Mouse (Mus musculus) neural tube, embryonic 15.5 days (tissue): ENCODE data around the gene Golt1a. TPM values are rescaled to one million over a fixed set of nuclear protein-coding genes. Genes with fewer than 3 reads are reported as not detected.
A peak's percentile ranks its signal among the peaks of the same experiment; 100 is the strongest.
"Not testable (repeated sequence)": the region's sequence is repeated elsewhere in the genome, so short reads cannot be mapped to it uniquely, and the experiment has no call there.

Source experiments
- ATAC-seq: fragments of 200-750 bp; cut with Nextera tagmentation; 2 replicates; pipeline ENCODE4 v1.8.0; 2017; ENCODE audit warnings: mild to moderate bottlenecking, moderate TSS enrichment, moderate library complexity; ENCODE audit not compliant: low FRiP score
- H3K27ac ChIP-seq: fragments of 300-500 bp; sonication (generic); replicated peaks from 2 replicates; pipeline ENCODE4 v1.5.1; 2015; ENCODE audit warnings: mild to moderate bottlenecking, inconsistent platforms
- H3K27me3 ChIP-seq: fragments of 300-500 bp; sonication (generic); replicated peaks from 2 replicates; pipeline ENCODE4 v1.6.1; 2015; ENCODE audit warnings: inconsistent platforms
- H3K36me3 ChIP-seq: fragments of 300-500 bp; sonication (generic); 2 replicates; pipeline ENCODE4 v1.6.1; 2015; ENCODE audit warnings: inconsistent platforms
- H3K4me1 ChIP-seq: fragments of 300-500 bp; sonication (generic); 2 replicates; pipeline ENCODE4 v1.6.1; 2015; ENCODE audit warnings: inconsistent platforms
- H3K4me2 ChIP-seq: fragments of 300-500 bp; sonication (generic); 2 replicates; pipeline ENCODE4 v1.6.1; 2015; ENCODE audit warnings: inconsistent platforms, mild to moderate bottlenecking, moderate library complexity
- H3K4me3 ChIP-seq: fragments of 300-500 bp; sonication (generic); replicated peaks from 2 replicates; pipeline ENCODE4 v1.5.1; 2015; ENCODE audit warnings: mild to moderate bottlenecking, inconsistent platforms
- H3K9ac ChIP-seq: fragments of 300-500 bp; sonication (generic); replicated peaks from 2 replicates; pipeline ENCODE4 v1.6.1; 2015; ENCODE audit warnings: mild to moderate bottlenecking, inconsistent platforms
- H3K9me3 ChIP-seq: fragments of 300-500 bp; sonication (generic); replicated peaks from 2 replicates; pipeline ENCODE4 v1.6.1; 2016; ENCODE audit warnings: inconsistent platforms
- WGBS: fragments of 180-500 bp; shearing (Covaris S2); methylation state at CpG from one replicate; pipeline ENCODE4 v1.1.7; 2015; ENCODE audit warnings: mixed read lengths; 5-methylcytosine and 5-hydroxymethylcytosine counted together
- polyA plus RNA-seq: library from polyadenylated mRNA; unstranded; fragments of >200 nt; fragmentation: Nextera tagmentation; extraction: Ambion mirVana; gene quantifications from 2 replicates; pipeline ENCODE4 v1.2.1, GENCODE M21; 2015

Gene Golt1a
- polyA plus RNA-seq, 1 experiment from 2014 or later, result not detected

DNA sequence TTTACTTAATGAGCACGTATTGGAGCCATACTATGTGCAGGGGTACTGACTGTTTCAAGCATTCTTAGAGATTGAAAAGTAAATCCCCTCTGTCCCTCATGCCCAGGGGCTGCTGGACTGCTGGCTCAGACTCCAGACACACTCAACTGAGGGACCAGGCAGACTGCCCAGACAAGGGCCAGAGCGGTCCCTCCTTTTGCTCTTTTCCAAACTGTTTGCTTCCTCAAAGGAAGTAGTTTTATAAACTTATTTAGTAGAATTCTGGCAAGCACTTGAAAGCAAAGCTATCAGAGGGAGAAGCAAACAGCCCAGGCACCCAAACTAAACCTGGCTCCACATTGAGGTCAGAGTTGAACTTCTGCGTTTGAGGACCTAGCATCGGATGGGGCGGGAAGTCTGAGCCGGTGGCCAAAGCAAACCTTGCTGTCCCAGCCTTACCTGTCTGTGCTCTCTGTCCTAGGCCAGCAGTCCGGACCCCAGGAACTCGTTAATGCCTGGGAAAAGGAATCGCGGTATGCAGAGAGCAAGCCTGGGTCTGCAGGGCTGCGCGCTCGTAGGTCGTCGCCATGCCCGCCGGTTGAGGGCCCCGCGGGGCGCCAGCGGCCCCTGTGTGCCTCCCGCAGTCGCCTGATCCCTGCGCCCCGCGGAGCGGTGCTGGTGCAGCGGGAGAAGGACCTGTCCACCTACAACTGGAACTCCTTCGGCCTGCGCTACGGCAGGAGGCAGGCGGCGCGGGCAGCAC, 19.5 kb downstream of the Golt1a start:
- Histone ChIP-seq H3K9ac (0 out of 2 replicates have a peak overlapping the region, but pooled peaks have one; percentile 15), H3K4me2 (peak overlapping the region; percentile 60), H3K4me1 (peaks cover 22% of the 10 kb centered on the region), H3K9me3 (no peaks in the 10 kb centered on the region), H3K27me3 (peaks cover 13% of the 10 kb centered on the region), H3K4me3 (peak overlapping the region; percentile 29), H3K27ac (no peak overlapping the region), H3K36me3 (no peaks in the 10 kb centered on the region)
- no peak for ATAC-seq
- WGBS, result 8% methylated on average over 34 of the region's 34 CpGs

DNA sequence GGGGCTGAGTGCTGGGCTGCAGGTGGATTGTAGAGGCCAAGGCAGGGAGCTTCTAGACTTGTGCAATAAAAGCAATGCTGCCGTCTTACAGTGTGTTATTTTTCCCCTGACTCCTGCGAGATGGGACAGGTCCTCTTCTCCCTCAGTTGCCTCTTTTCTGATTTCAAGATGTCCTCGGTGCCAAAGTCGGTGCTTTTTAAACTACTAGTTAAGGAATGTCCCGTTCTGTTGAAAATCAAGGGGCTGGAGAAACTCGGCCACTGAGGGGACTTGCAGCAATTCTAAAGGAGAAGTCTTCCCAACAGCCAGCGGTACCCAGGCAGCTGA, 20.0 kb downstream of the Golt1a start:
- H3K9me3 ChIP-seq, result no peaks in the 10 kb centered on the region
- H3K4me3 ChIP-seq, result peak overlapping the region; percentile 29
- peaks cover 13% of the 10 kb centered on the region for H3K27me3 ChIP-seq
- 24% methylated on average over 7 of the region's 7 CpGs for WGBS
- H3K4me1 ChIP-seq, result peaks cover 22% of the 10 kb centered on the region
- H3K9ac ChIP-seq, result 0 out of 2 replicates have a peak overlapping the region, but pooled peaks have one; percentile 15
- H3K27ac ChIP-seq, result no peak overlapping the region
- no peak for ATAC-seq
- H3K36me3 ChIP-seq, result no peaks in the 10 kb centered on the region
- peak overlapping the region; percentile 60 for H3K4me2 ChIP-seq

DNA sequence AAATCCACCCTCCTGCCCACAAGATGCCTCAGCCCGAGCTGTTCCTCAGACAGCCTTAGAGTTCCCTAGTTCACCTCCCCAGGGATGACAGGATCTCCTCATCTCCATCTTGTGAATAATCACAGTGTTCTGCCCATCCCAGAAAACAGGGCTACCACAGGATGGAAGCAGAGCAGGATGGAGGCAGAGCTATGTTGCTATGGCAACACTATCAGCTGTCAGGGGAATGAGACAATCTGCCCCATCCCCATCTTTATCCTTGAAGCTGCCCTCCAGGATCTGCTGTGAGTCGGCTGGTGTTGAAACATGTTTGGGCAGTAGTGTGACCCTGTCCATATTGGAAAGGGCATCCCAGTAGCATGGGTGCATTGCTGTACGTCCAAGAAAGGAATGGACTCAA, 21.5 kb downstream of the Golt1a start:
- Histone ChIP-seq H3K9ac (no peak overlapping the region), H3K4me3 (no peak overlapping the region), H3K27ac (no peak overlapping the region), H3K4me2 (no peak overlapping the region), H3K9me3 (no peaks in the 10 kb centered on the region), H3K36me3 (no peaks in the 10 kb centered on the region), H3K4me1 (peaks cover 22% of the 10 kb centered on the region), H3K27me3 (peaks cover 13% of the 10 kb centered on the region)
- peak; percentile 82 for ATAC-seq
- WGBS, result 39% methylated on average over 3 of the region's 3 CpGs

DNA sequence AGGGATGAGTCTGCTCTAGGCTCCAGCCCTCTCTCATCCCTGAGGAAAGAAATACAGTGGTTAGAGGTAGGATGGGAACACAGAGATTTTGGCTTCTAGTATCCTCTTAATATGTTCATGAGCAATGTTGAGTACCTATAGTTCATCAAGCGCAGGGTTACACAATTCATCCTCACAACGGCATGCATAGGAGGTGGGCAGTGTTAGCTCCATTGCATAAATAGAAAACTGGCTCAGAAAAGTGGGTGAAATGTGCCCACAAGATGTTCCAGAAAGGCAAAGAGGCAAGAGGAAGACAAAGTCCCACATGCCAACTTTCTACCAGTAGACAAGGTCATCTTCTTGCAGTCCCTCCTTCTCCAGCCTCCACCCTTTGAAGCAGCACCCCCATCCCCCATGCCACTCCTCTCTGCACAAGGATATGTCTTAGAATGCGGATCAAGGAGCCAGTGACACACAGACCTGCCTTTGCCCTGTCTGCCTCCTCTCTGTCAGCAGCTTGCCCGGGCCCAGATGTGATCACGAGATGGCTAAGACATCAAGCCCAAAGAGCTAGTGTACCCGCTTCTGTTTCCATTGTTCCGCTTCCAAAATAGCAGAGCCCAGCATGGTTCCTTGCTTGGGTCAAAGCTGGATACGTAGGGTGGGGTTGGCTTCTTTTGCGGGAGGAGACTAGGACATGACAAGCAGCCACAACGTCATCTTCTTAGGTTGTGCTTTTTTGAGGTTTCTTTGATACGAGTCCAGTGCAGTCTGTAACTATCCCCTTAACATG, 23.2 kb downstream of the Golt1a start:
- Histone ChIP-seq H3K4me2 (no peak overlapping the region), H3K27ac (no peak overlapping the region), H3K9ac (no peak overlapping the region), H3K9me3 (no peaks in the 10 kb centered on the region), H3K27me3 (peaks cover 13% of the 10 kb centered on the region), H3K36me3 (no peaks in the 10 kb centered on the region), H3K4me1 (peaks cover 22% of the 10 kb centered on the region), H3K4me3 (no peak overlapping the region)
- 90% methylated on average over 11 of the region's 11 CpGs for WGBS
- no peak for ATAC-seq

DNA sequence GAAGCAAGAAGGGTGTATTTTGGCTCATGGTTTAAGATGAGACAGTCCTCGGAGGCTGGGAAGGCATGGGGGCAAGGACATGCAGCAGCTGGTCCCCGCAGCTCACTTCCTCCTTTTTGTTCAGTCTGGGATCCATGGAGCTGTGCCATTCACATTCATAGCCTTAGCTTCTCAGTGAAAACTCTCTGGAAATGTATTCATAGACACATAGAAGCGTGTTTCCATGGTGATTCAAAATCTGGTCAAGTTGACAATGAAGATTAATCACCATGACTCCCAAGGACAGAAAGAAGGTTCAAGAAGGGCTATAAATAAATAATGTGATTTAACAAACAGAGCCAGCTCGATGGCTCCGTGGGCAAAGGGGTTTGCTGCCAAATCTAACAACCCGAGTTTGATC, 24.3 kb downstream of the Golt1a start:
- no peak for ATAC-seq
- WGBS, result 61% methylated on average over 6 of the region's 6 CpGs
- no peaks in the 10 kb centered on the region for H3K36me3 ChIP-seq
- peaks cover 22% of the 10 kb centered on the region for H3K4me1 ChIP-seq
- no peak overlapping the region for H3K4me2 ChIP-seq
- no peak overlapping the region for H3K4me3 ChIP-seq
- no peak overlapping the region for H3K27ac ChIP-seq
- no peaks in the 10 kb centered on the region for H3K9me3 ChIP-seq
- H3K27me3 ChIP-seq, result peaks cover 10% of the 10 kb centered on the region
- no peak overlapping the region for H3K9ac ChIP-seq

DNA sequence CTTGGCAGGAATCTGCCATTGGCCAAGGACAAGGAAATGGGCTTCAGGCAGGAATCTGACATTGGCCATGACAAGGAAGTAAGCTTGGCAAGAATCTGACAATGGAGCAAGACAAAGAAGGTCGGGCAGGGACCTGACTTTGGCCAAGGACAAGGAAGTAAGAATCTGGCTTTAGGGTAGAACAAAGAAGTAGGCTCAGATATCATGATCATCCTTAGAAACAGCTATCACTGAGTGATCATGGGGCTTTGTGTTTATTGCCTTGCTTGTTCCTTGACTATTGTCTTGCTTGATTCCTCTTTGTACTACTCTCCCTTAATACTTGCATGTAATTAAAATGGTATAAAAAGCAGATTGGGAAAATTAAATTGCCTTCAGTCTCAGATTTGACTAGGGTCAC, 30.8 kb downstream of the Golt1a start:
- H3K27me3 ChIP-seq, H3K4me3 ChIP-seq, H3K36me3 ChIP-seq, H3K4me1 ChIP-seq, H3K4me2 ChIP-seq, H3K9me3 ChIP-seq, ATAC-seq, H3K27ac ChIP-seq, H3K9ac ChIP-seq: not testable (repeated sequence)
- WGBS, result 63% methylated on average over 1 of the region's 1 CpGs

DNA sequence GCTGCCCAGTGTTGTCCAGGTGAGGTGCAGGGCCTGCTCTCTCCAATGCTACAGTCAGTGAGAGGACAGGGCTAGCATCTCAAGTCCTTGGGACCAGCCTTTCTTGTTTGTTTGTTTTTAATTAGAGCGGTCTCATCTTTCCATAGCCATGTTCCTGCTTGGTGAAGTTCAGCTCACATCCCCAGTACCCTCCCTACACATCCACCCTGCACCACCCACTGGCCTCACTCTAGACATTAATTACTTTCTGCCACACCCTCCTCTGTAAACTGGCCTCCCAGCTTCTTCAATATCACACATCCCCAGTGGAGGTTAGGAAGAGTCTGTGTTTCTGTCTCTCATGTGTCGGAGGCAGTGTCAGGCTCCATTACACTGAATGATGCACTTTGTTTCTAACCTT, 34.8 kb downstream of the Golt1a start:
- no peak for ATAC-seq
- H3K9ac ChIP-seq, result no peak overlapping the region
- WGBS, result 95% methylated on average over 2 of the region's 2 CpGs
- no peaks in the 10 kb centered on the region for H3K36me3 ChIP-seq
- H3K27me3 ChIP-seq, result no peaks in the 10 kb centered on the region
- no peak overlapping the region for H3K4me3 ChIP-seq
- H3K4me2 ChIP-seq, result no peak overlapping the region
- H3K27ac ChIP-seq, result no peak overlapping the region
- no peaks in the 10 kb centered on the region for H3K9me3 ChIP-seq
- H3K4me1 ChIP-seq, result no peaks in the 10 kb centered on the region

DNA sequence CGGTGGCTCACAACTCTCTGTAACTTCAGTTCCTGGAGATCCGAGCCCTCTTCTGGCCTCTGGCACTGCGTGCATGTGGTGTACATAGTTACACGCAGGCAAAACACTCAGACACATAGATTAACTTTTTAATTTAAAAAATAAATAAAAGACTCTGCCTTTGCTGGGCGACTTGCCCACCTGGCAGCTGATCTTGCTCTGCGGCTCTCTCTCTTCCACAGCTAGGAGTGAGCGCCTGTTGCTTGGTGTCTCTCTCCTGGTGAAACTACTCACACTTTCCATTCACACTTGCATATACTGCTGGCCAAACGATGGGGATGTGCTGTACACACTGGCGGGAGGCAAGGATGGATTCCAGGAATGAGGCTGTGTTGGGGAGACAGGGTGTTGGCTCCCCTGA, 36.9 kb downstream of the Golt1a start:
- H3K36me3 ChIP-seq, result no peaks in the 10 kb centered on the region
- H3K4me3 ChIP-seq, result no peak overlapping the region
- ATAC-seq, result no peak
- H3K4me2 ChIP-seq, result no peak overlapping the region
- no peaks in the 10 kb centered on the region for H3K27me3 ChIP-seq
- no peak overlapping the region for H3K9ac ChIP-seq
- 0 out of 2 replicates have a peak, but pooled peaks cover 5% of the 10 kb centered on the region for H3K4me1 ChIP-seq
- no peaks in the 10 kb centered on the region for H3K9me3 ChIP-seq
- 81% methylated on average over 9 of the region's 9 CpGs for WGBS
- no peak overlapping the region for H3K27ac ChIP-seq

DNA sequence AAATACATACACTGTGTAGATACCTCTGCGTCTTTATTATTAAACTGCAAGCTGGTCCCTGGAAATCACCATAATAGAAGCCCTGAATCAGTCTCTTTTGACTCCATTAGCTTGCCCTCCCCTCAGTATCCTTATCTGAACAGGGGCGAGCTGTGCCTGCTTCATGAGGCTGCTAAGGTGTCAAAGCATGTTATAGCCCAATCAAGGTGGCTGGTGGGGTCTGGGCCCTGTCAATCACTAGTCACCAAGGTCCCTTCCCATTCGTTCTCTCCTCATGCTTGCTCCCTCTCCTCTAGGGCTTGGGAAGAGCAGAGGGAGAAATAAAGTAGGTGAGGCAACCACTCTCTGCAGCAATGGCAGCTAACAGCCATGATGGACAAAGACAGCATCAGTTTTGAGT, 37.6 kb downstream of the Golt1a start:
- no peak overlapping the region for H3K9ac ChIP-seq
- H3K9me3 ChIP-seq, result no peaks in the 10 kb centered on the region
- 0 out of 2 replicates have a peak, but pooled peaks cover 5% of the 10 kb centered on the region for H3K4me1 ChIP-seq
- H3K36me3 ChIP-seq, result no peaks in the 10 kb centered on the region
- ATAC-seq, result no peak
- WGBS, result 67% methylated on average over 3 of the region's 3 CpGs
- no peaks in the 10 kb centered on the region for H3K27me3 ChIP-seq
- no peak overlapping the region for H3K4me3 ChIP-seq
- no peak overlapping the region for H3K27ac ChIP-seq
- no peak overlapping the region for H3K4me2 ChIP-seq

DNA sequence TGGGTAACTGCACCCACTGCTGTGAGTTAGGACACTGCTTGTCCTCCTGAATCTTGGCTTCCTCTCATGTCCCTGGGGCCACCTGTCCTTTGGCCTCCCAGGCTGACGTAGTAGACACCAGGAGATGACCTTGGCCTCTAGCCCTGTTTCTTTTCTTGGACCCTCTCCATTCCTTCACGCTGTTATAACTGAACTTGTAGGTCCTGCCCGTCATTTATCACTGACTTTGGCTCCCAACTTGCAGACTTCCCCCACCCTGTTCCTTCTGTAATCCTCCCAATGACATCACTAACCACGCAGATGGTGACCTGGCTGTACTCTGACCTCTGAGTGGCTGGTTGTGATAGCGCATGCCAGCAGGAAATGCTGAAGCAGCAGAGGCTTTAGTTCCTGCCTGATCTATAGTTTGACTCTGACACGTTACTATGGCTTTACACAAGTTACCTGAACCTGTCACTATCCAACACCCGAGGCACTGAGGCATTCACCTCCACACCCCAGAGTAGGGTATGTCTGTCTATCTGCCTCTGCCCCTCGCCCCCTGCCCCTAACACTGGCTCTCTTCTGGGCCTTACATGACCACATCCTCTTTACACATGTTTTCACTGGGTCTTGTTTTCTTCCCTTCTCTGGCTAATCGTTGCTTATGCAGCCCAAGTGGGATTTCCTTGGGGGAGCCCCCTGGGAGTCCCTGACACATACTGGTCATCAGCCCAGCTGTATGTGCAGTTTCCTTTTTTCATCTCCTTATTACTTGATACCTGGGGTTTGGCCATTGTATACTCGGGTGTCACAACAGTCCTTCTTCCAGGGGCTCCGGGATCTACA, 38.3 kb downstream of the Golt1a start:
- no peak overlapping the region for H3K27ac ChIP-seq
- ATAC-seq, result no peak
- H3K9ac ChIP-seq, result no peak overlapping the region
- 0 out of 2 replicates have a peak, but pooled peaks cover 5% of the 10 kb centered on the region for H3K4me1 ChIP-seq
- H3K4me2 ChIP-seq, result no peak overlapping the region
- H3K36me3 ChIP-seq, result no peaks in the 10 kb centered on the region
- no peak overlapping the region for H3K4me3 ChIP-seq
- WGBS, result 82% methylated on average over 11 of the region's 11 CpGs
- no peaks in the 10 kb centered on the region for H3K27me3 ChIP-seq
- H3K9me3 ChIP-seq, result no peaks in the 10 kb centered on the region

DNA sequence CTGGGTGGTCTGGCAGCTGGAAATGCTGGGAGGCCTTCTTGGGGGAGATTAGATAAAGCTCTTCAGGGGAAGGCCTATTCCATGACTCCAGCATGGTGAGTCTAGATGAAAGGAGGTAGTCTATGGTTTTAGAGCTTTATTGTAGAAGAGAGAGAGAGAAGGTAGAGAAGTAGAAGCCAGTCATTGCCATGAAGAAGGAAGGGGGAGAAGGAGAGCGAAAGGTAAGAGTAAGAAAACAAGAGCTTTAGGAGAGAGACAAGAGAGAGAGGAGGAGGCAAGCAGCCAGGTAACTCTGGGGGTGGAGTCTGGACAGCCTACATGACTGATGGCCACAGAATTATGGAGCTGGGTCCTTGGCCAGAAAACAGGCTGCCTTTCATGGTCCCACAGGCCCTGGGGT, 40.6 kb downstream of the Golt1a start, which contains the start of gene Ren1:
TSS of gene Ren1 (plus strand) at position 301 of the 400 bp plus-strand sequence.
- Histone ChIP-seq H3K27me3 (0 out of 2 replicates have a peak, but pooled peaks cover 5% of the 10 kb centered on the region), H3K4me3 (no peak within 1 kb of the TSS), H3K9ac (no peak within 1 kb of the TSS), H3K36me3 (no peaks in the 10 kb centered on the region), H3K27ac (no peak within 1 kb of the TSS), H3K4me1 (peaks cover 9% of the 10 kb centered on the region; the same call in 1 of the 2 replicates), H3K9me3 (no peaks in the 10 kb centered on the region), H3K4me2 (no peak within 1 kb of the TSS)
- 100% methylated on average over 1 of the region's 1 CpGs for WGBS
- no peak for ATAC-seq
